Mouse (Mus musculus): ENCODE results near the gene Pola1. TPM values are rescaled to one million over a fixed set of nuclear protein-coding genes. Genes with fewer than 3 reads are reported as not detected.
"Not testable (repeated sequence)": the region's sequence is repeated elsewhere in the genome, so short reads cannot be mapped to it uniquely, and the experiment has no call there.

Pola1 gene
- polyA plus RNA-seq, 1 experiment from 2014 or later, result 17.5 TPM

- not testable (repeated sequence) for H3K36me3 ChIP-seq; H3K4me1 ChIP-seq; H3K9ac ChIP-seq; H3K27me3 ChIP-seq (replicated peaks); H3K27ac ChIP-seq; ATAC-seq (ENCODE audit: insufficient read depth, low FRiP score, low read depth); H3K4me3 ChIP-seq (replicated peaks); H3K9me3 ChIP-seq; H3K4me2 ChIP-seq
These were observed 231.1 kb downstream of the Pola1 start for GRCm38 (mm10) chrX:93400871-93401270.

- Histone ChIP-seq H3K27ac (no peak overlapping the region), H3K9ac (no peak overlapping the region), H3K4me2 (no peak overlapping the region), H3K36me3 (no peaks in the 10 kb centered on the region), H3K4me1 (no peaks in the 10 kb centered on the region), H3K9me3 (no peaks in the 10 kb centered on the region), H3K27me3 (replicated peaks) (no peaks in the 10 kb centered on the region), H3K4me3 (replicated peaks) (no peak overlapping the region)
- no peak for ATAC-seq (ENCODE audit: insufficient read depth, low FRiP score, low read depth)
- 73% methylated on average over 3 of the region's 3 CpGs for WGBS
These were observed 234.9 kb downstream of the Pola1 start for GRCm38 (mm10) chrX:93397089-93397488.

- H3K27ac ChIP-seq, result no peak overlapping the region
- no peaks in the 10 kb centered on the region for H3K9me3 ChIP-seq
- no peaks in the 10 kb centered on the region for H3K4me1 ChIP-seq
- H3K9ac ChIP-seq, result no peak overlapping the region
- H3K27me3 ChIP-seq (replicated peaks), result no peaks in the 10 kb centered on the region
- H3K36me3 ChIP-seq, result no peaks in the 10 kb centered on the region
- no peak overlapping the region for H3K4me2 ChIP-seq
- no peak overlapping the region for H3K4me3 ChIP-seq (replicated peaks)
- 88% methylated on average over 9 of the region's 9 CpGs for WGBS
- ATAC-seq (ENCODE audit: insufficient read depth, low FRiP score, low read depth), result no peak
These were observed 254.5 kb downstream of the Pola1 start for GRCm38 (mm10) chrX:93377285-93377972.

- Histone ChIP-seq H3K4me1 (no peaks in the 10 kb centered on the region), H3K4me3 (replicated peaks) (no peak overlapping the region), H3K27ac (no peak overlapping the region), H3K9ac (no peak overlapping the region), H3K27me3 (replicated peaks) (no peaks in the 10 kb centered on the region), H3K4me2 (no peak overlapping the region), H3K9me3 (no peaks in the 10 kb centered on the region), H3K36me3 (no peaks in the 10 kb centered on the region)
- 39% methylated on average over 1 of the region's 1 CpGs for WGBS
- no peak for ATAC-seq (ENCODE audit: insufficient read depth, low FRiP score, low read depth)
These were observed 258.5 kb downstream of the Pola1 start for GRCm38 (mm10) chrX:93373503-93373902.

GRCm38 (mm10) chrX:93369708-93370107 is 262.2 kb downstream of the Pola1 start:
- Histone ChIP-seq H3K4me2 (no peak overlapping the region), H3K4me3 (replicated peaks) (no peak overlapping the region), H3K27ac (no peak overlapping the region), H3K36me3 (no peaks in the 10 kb centered on the region), H3K9ac (no peak overlapping the region), H3K4me1 (no peaks in the 10 kb centered on the region), H3K27me3 (replicated peaks) (no peaks in the 10 kb centered on the region), H3K9me3 (no peaks in the 10 kb centered on the region)
- 85% methylated on average over 1 of the region's 1 CpGs for WGBS
- ATAC-seq (ENCODE audit: insufficient read depth, low FRiP score, low read depth), result no peak

- no peaks in the 10 kb centered on the region for H3K27me3 ChIP-seq (replicated peaks)
- no peak overlapping the region for H3K9ac ChIP-seq
- no peaks in the 10 kb centered on the region for H3K36me3 ChIP-seq
- no peaks in the 10 kb centered on the region for H3K4me1 ChIP-seq
- H3K27ac ChIP-seq, result no peak overlapping the region
- H3K4me3 ChIP-seq (replicated peaks), result no peak overlapping the region
- no peaks in the 10 kb centered on the region for H3K9me3 ChIP-seq
- 81% methylated on average over 3 of the region's 3 CpGs for WGBS
- H3K4me2 ChIP-seq, result no peak overlapping the region
- no peak for ATAC-seq (ENCODE audit: insufficient read depth, low FRiP score, low read depth)
These were observed 263.7 kb downstream of the Pola1 start for GRCm38 (mm10) chrX:93368211-93368610.

GRCm38 (mm10) chrX:93321336-93321735 is 310.6 kb downstream of the Pola1 start:
- H3K36me3 ChIP-seq, result no peaks in the 10 kb centered on the region
- no peak for ATAC-seq (ENCODE audit: insufficient read depth, low FRiP score, low read depth)
- H3K27ac ChIP-seq, result no peak overlapping the region
- H3K4me3 ChIP-seq (replicated peaks), result no peak overlapping the region
- no peaks in the 10 kb centered on the region for H3K27me3 ChIP-seq (replicated peaks)
- no peaks in the 10 kb centered on the region for H3K9me3 ChIP-seq
- H3K4me2 ChIP-seq, result no peak overlapping the region
- H3K9ac ChIP-seq, result no peak overlapping the region
- H3K4me1 ChIP-seq, result no peaks in the 10 kb centered on the region
- 79% methylated on average over 1 of the region's 1 CpGs for WGBS

- H3K4me3 ChIP-seq (replicated peaks), result no peak overlapping the region
- no peaks in the 10 kb centered on the region for H3K9me3 ChIP-seq
- ATAC-seq (ENCODE audit: insufficient read depth, low FRiP score, low read depth), result no peak
- H3K4me1 ChIP-seq, result no peaks in the 10 kb centered on the region
- no peak overlapping the region for H3K4me2 ChIP-seq
- H3K36me3 ChIP-seq, result no peaks in the 10 kb centered on the region
- H3K27me3 ChIP-seq (replicated peaks), result no peaks in the 10 kb centered on the region
- H3K9ac ChIP-seq, result no peak overlapping the region
- 70% methylated on average over 2 of the region's 2 CpGs for WGBS
- H3K27ac ChIP-seq, result no peak overlapping the region
These were observed 312.0 kb downstream of the Pola1 start for GRCm38 (mm10) chrX:93319979-93320378.

- ATAC-seq (ENCODE audit: insufficient read depth, low FRiP score, low read depth), result no peak
- no peaks in the 10 kb centered on the region for H3K4me1 ChIP-seq
- H3K4me2 ChIP-seq, result no peak overlapping the region
- no peaks in the 10 kb centered on the region for H3K36me3 ChIP-seq
- H3K9me3 ChIP-seq, result no peaks in the 10 kb centered on the region
- H3K9ac ChIP-seq, result no peak overlapping the region
- no peak overlapping the region for H3K27ac ChIP-seq
- WGBS, result 70% methylated on average over 4 of the region's 4 CpGs
- no peak overlapping the region for H3K4me3 ChIP-seq (replicated peaks)
- no peaks in the 10 kb centered on the region for H3K27me3 ChIP-seq (replicated peaks)
These were observed 314.4 kb downstream of the Pola1 start for GRCm38 (mm10) chrX:93317577-93317976.

GRCm38 (mm10) chrX:93305780-93306179 is 326.2 kb downstream of the Pola1 start:
- H3K36me3 ChIP-seq, result no peaks in the 10 kb centered on the region
- H3K27ac ChIP-seq, result no peak overlapping the region
- no peak for ATAC-seq (ENCODE audit: insufficient read depth, low FRiP score, low read depth)
- peaks cover 14% of the 10 kb centered on the region for H3K27me3 ChIP-seq (replicated peaks)
- no peak overlapping the region for H3K9ac ChIP-seq
- no peak overlapping the region for H3K4me3 ChIP-seq (replicated peaks)
- 88% methylated on average over 7 of the region's 7 CpGs for WGBS
- H3K4me1 ChIP-seq, result no peaks in the 10 kb centered on the region
- no peak overlapping the region for H3K4me2 ChIP-seq
- H3K9me3 ChIP-seq, result no peaks in the 10 kb centered on the region

GRCm38 (mm10) chrX:93301798-93302197 is 330.2 kb downstream of the Pola1 start:
- WGBS, result 25% methylated on average over 7 of the region's 7 CpGs
- 0 out of 2 replicates have a peak, but pooled peaks cover 2% of the 10 kb centered on the region for H3K4me1 ChIP-seq
- H3K4me3 ChIP-seq (replicated peaks), result no peak overlapping the region
- no peak overlapping the region for H3K4me2 ChIP-seq
- H3K9me3 ChIP-seq, result no peaks in the 10 kb centered on the region
- H3K9ac ChIP-seq, result no peak overlapping the region
- peaks cover 46% of the 10 kb centered on the region for H3K27me3 ChIP-seq (replicated peaks)
- ATAC-seq (ENCODE audit: insufficient read depth, low FRiP score, low read depth), result no peak
- H3K36me3 ChIP-seq, result no peaks in the 10 kb centered on the region
- H3K27ac ChIP-seq, result no peak overlapping the region

- ATAC-seq (ENCODE audit: insufficient read depth, low FRiP score, low read depth), result no peak
- WGBS, result 27% methylated on average over 10 of the region's 10 CpGs
- H3K27me3 ChIP-seq (replicated peaks), result peaks cover 57% of the 10 kb centered on the region
These were observed 331.7 kb downstream of the Pola1 start for GRCm38 (mm10) chrX:93300183-93300815.

More at GRCm38 (mm10) chrX:93300183-93300815, 331.7 kb downstream of the Pola1 start:
- Histone ChIP-seq H3K27ac (no peak overlapping the region), H3K36me3 (no peaks in the 10 kb centered on the region), H3K4me2 (no peak overlapping the region), H3K9ac (no peak overlapping the region), H3K9me3 (no peaks in the 10 kb centered on the region), H3K4me1 (0 out of 2 replicates have a peak, but pooled peaks cover 2% of the 10 kb centered on the region), H3K4me3 (replicated peaks) (no peak overlapping the region)

Data from stomach, embryonic 15.5 days (tissue).